Mouse (Mus musculus) thymus, postnatal 0 days (tissue): ENCODE results near the gene Kremen1. TPM values are rescaled to one million over a fixed set of nuclear protein-coding genes. Genes with fewer than 3 reads are reported as not detected.

ENCODE experiments used
- DNase-seq: peaks from one replicate; pipeline ENCODE4 v3.0.0-alpha.2; 2015; ENCODE audit warnings: low spot score
- polyA plus RNA-seq: library from polyadenylated mRNA; unstranded; fragments of >200 nt; fragmentation: Nextera tagmentation; extraction: Ambion mirVana; gene quantifications from 2 replicates; pipeline ENCODE4 v1.2.1, GENCODE M21; 2015

Kremen1 gene
- polyA plus RNA-seq, 1 experiment from 2014 or later: 54.9 TPM

GRCm38 (mm10) chr11:5269846-5270461 lies 8.6 kb upstream of the Kremen1 start:
- DNase-seq: no peak

- DNase-seq: no peak
These were observed 4.4 kb upstream of the Kremen1 start for GRCm38 (mm10) chr11:5265764-5266163.

GRCm38 (mm10) chr11:5263078-5263730 lies 1.8 kb upstream of the Kremen1 start:
- no peak for DNase-seq

GRCm38 (mm10) chr11:5260942-5261459 lies 357 bp downstream of the Kremen1 start:
- DNase-seq: peak; percentile 62

- DNase-seq: peak; percentile 78
These were observed 1.3 kb downstream of the Kremen1 start for GRCm38 (mm10) chr11:5259944-5260598.

- DNase-seq: no peak
These were observed 3.3 kb downstream of the Kremen1 start for GRCm38 (mm10) chr11:5258036-5258435.

- DNase-seq: peak; percentile 43
These were observed 4.1 kb downstream of the Kremen1 start for GRCm38 (mm10) chr11:5257151-5257862.

GRCm38 (mm10) chr11:5255509-5256014 lies 5.8 kb downstream of the Kremen1 start:
- DNase-seq: no peak

- peak; percentile 73 for DNase-seq
These were observed 7.3 kb downstream of the Kremen1 start for GRCm38 (mm10) chr11:5254016-5254415.

GRCm38 (mm10) chr11:5253528-5253927 lies 7.8 kb downstream of the Kremen1 start:
- peak; percentile 83 for DNase-seq

- no peak for DNase-seq
These were observed 8.6 kb downstream of the Kremen1 start for GRCm38 (mm10) chr11:5252727-5253126.

- DNase-seq: no peak
These were observed 10.2 kb downstream of the Kremen1 start for GRCm38 (mm10) chr11:5251112-5251511.

- no peak for DNase-seq
These were observed 13.2 kb downstream of the Kremen1 start for GRCm38 (mm10) chr11:5248200-5248599.

GRCm38 (mm10) chr11:5245431-5245830 lies 15.9 kb downstream of the Kremen1 start:
- DNase-seq: no peak

GRCm38 (mm10) chr11:5244749-5245130 lies 16.6 kb downstream of the Kremen1 start:
- no peak for DNase-seq

- no peak for DNase-seq
These were observed 17.3 kb downstream of the Kremen1 start for GRCm38 (mm10) chr11:5243812-5244748.

GRCm38 (mm10) chr11:5243208-5243607 lies 18.1 kb downstream of the Kremen1 start:
- no peak for DNase-seq

- no peak for DNase-seq
These were observed 19.2 kb downstream of the Kremen1 start for GRCm38 (mm10) chr11:5242158-5242557.

- peak; percentile 58 for DNase-seq
These were observed 21.4 kb downstream of the Kremen1 start for GRCm38 (mm10) chr11:5239706-5240690.
